Mouse (Mus musculus) E14TG2a.4 (cell line): ENCODE data around the gene Tmem115.

Source experiments
- CTCF ChIP-seq: conservative IDR thresholded peaks from 2 replicates; pipeline ENCODE4 v1.5.1; 2014; ENCODE audit warnings: low read length
- POU5F1 ChIP-seq: IDR thresholded peaks from 2 replicates; pipeline ENCODE4 v1.6.1; 2014; ENCODE audit warnings: low read length, borderline replicate concordance

DNA sequence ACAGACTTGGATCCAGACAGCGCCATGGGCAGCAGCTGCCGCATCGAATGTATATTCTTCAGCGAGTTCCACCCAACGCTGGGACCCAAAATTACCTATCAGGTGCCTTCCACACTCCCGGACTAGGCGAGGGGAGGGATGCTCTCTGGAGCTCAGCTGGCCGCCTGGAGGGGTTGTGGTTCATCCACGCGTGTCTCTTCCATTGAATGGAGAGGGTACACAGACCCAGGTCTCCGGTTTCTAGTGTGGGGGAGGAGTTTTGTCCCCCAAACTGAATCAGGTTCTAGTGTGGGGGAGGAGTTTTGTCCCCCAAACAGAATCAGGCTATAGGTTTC lies 8.6 kb downstream of the Tmem115 start:
- TF ChIP-seq CTCF: no peak
- no peak for TF ChIP-seq POU5F1
